Mouse (Mus musculus): ENCODE data around the gene Mtmr4. TPM values are rescaled to one million over a fixed set of nuclear protein-coding genes. Genes with fewer than 3 reads are reported as not detected.

The Mtmr4 gene
- polyA plus RNA-seq, 1 experiment from 2014 or later, result 13.1 TPM

DNA sequence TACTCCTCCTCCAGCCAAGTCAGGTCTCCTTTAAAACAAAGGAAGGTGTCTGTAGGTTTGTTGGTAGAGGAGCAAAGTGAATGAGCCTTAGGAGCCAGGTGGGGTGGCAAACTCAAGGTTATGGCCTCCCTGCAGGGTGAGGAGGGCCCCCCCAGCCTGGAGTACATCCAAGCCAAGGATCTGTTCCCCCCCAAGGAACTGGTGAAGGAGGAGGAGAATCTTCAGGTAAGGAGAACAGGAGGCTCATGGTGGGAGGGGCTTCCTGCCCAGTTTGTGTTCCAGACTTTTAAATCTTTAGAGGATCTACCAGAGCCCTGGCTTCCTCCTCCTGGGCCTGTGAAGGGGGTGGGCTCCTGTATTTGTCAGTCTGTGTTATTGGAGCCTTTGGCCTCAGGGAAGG lies 5.1 kb downstream of the Mtmr4 start:
- Histone ChIP-seq H3K4me2 (no peak overlapping the region), H3K27ac (no peak overlapping the region), H3K9me3 (replicated peaks) (no peaks in the 10 kb centered on the region), H3K9ac (no peak overlapping the region), H3K36me3 (peaks cover 50% of the 10 kb centered on the region), H3K27me3 (no peaks in the 10 kb centered on the region), H3K4me1 (replicated peaks) (peaks cover 35% of the 10 kb centered on the region), H3K4me3 (no peak overlapping the region)
- ATAC-seq (replicated peaks; ENCODE audit: insufficient number of reproducible peaks, insufficient read depth, low FRiP score, low read depth), result no peak

DNA sequence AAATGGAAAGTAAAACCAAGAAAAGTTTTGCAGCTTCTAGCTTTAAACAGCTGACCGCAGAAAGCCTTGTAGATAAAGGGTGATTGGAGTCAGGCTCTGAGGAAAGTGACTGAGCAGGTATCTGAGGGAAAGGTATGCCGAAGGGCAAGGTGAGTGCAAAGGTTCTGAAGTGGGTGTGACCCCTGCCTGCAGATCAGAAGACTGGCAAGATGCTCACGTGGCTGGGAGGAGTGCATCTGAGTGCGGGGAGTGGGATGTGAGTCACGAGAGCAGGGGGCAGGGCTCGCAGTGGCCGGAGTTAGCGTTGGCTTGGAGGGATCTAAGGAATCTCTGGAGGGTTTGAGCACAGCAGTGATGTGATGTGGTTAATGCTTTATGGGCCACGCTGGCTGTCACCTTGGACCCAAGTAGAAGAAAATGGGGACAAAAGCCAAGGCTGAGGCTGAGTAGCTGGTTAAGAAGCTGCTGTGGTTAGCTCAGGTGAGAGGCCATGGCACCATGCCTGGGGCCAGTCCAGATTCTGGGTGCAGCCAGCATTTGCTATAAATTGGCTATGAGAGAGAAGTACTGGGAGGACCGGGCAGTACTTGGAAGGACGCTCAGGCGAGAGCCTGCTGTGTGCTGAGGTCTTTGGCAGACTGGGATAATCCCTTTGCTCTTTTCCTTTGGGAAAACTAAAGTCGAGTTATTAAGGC lies 7.6 kb downstream of the Mtmr4 start:
- H3K4me2 ChIP-seq, result no peak overlapping the region
- ATAC-seq (replicated peaks; ENCODE audit: insufficient number of reproducible peaks, insufficient read depth, low FRiP score, low read depth), result no peak
- H3K9me3 ChIP-seq (replicated peaks), result no peaks in the 10 kb centered on the region
- 89% methylated on average over 13 of the region's 13 CpGs for WGBS
- no peak overlapping the region for H3K27ac ChIP-seq
- H3K9ac ChIP-seq, result no peak overlapping the region
- peaks cover 75% of the 10 kb centered on the region for H3K36me3 ChIP-seq
- peaks cover 20% of the 10 kb centered on the region for H3K4me1 ChIP-seq (replicated peaks)
- no peak overlapping the region for H3K4me3 ChIP-seq
- H3K27me3 ChIP-seq, result no peaks in the 10 kb centered on the region

DNA sequence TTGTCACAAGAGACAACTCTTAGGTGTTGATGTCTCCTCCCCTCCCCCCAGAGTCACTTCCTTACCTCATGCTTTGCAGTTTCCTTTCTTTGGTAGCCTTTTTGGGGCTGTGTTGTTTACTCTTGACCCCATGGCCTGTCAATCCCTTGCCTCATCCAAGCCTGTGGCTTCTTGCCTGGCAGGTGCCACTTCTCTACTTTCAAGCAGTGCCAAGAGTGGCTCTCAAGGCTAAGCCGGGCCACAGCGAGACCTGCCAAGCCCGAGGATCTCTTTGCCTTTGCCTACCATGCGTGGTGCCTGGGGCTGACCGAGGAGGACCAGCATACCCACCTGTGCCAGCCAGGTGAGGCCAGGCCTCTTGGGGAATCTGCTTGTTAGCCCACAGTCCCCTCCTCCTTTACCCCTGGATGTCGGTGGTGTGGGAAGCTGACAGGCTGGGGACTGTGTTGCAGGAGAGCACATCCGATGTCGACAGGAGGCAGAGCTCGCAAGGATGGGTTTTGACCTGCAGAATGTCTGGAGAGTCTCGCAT lies 8.4 kb downstream of the Mtmr4 start:
- Histone ChIP-seq H3K27me3 (no peaks in the 10 kb centered on the region), H3K27ac (no peak overlapping the region), H3K9ac (no peak overlapping the region), H3K4me1 (replicated peaks) (peaks cover 12% of the 10 kb centered on the region), H3K36me3 (peaks cover 83% of the 10 kb centered on the region), H3K4me2 (no peak overlapping the region), H3K4me3 (no peak overlapping the region), H3K9me3 (replicated peaks) (no peaks in the 10 kb centered on the region)
- 86% methylated on average over 10 of the region's 10 CpGs for WGBS
- no peak for ATAC-seq (replicated peaks; ENCODE audit: insufficient number of reproducible peaks, insufficient read depth, low FRiP score, low read depth)

DNA sequence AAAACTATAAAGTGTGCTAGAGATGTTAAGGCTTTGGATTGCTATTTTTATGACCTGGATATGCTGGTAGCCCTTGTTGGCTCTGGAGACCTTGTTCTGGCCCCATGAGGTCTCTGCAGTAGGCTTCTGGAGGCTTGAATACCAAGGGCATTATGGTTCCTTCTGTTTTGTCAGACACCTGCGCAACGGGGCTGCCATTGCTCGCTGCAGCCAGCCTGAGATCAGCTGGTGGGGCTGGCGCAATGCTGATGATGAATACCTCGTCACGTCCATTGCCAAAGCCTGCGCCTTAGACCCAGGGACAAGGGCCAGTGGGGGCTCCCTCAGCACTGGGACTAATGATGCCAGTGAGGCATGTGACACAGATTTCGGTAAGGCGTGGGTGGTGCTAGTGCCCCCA lies 10.3 kb downstream of the Mtmr4 start:
- Histone ChIP-seq H3K4me1 (replicated peaks) (no peaks in the 10 kb centered on the region), H3K27ac (no peak overlapping the region)
- WGBS, result 89% methylated on average over 9 of the region's 9 CpGs

DNA sequence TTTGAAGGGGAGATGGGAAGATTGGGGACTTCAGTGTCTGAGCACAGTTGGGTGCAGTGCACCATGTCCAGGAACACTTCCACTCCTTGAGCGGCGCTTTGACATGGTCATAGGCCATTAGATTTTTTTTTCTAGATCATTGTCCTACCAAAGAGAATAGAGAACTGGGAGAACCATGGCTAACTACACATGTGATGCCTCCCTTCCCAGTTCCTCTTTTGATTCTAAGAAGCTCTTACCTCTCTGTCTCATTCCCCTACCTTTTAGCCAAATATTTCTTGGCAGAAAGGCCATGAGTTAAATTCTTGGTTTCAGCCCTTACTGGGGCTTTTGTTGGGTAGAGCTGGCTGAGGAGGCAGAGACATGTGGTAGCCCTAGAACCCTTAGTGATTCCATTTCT lies 11.6 kb downstream of the Mtmr4 start:
- Histone ChIP-seq H3K27me3 (no peaks in the 10 kb centered on the region), H3K9me3 (replicated peaks) (no peaks in the 10 kb centered on the region), H3K27ac (no peak overlapping the region), H3K9ac (no peak overlapping the region), H3K4me3 (no peak overlapping the region), H3K4me2 (no peak overlapping the region), H3K4me1 (replicated peaks) (no peaks in the 10 kb centered on the region), H3K36me3 (peaks cover 96% of the 10 kb centered on the region)
- no peak for ATAC-seq (replicated peaks; ENCODE audit: insufficient number of reproducible peaks, insufficient read depth, low FRiP score, low read depth)
- 91% methylated on average over 2 of the region's 2 CpGs for WGBS

More for the DNA sequence above, 10.3 kb downstream of the Mtmr4 start:
- H3K4me3 ChIP-seq, result no peak overlapping the region
- H3K27me3 ChIP-seq, result no peaks in the 10 kb centered on the region
- no peaks in the 10 kb centered on the region for H3K9me3 ChIP-seq (replicated peaks)
- peaks cover 98% of the 10 kb centered on the region for H3K36me3 ChIP-seq
- no peak overlapping the region for H3K9ac ChIP-seq
- ATAC-seq (replicated peaks; ENCODE audit: insufficient number of reproducible peaks, insufficient read depth, low FRiP score, low read depth), result no peak
- H3K4me2 ChIP-seq, result no peak overlapping the region

DNA sequence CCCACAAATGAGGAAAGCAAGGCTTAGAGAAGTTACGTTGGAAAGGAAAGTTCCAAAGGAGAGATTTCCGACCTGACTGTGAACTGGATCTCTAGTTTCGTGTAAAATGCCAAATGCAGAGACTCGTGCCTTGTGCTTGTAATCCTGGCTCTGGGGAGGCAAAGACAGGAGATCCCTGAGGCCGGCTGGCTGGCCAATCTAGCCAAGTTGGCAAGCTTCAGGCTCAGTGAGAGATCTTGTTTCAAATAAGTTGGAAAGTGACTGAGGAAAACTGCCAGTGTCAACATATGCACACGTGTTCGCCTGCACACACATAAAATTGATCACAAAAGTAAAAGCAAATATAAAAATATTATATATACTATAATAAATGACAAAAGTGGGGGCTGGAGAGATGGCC lies 17.3 kb downstream of the Mtmr4 start:
- Histone ChIP-seq H3K4me1 (replicated peaks) (no peaks in the 10 kb centered on the region), H3K9ac (no peak overlapping the region), H3K9me3 (replicated peaks) (no peaks in the 10 kb centered on the region), H3K27ac (no peak overlapping the region), H3K27me3 (no peaks in the 10 kb centered on the region), H3K4me3 (no peak overlapping the region), H3K36me3 (peaks cover 94% of the 10 kb centered on the region), H3K4me2 (no peak overlapping the region)
- no peak for ATAC-seq (replicated peaks; ENCODE audit: insufficient number of reproducible peaks, insufficient read depth, low FRiP score, low read depth)
- WGBS, result 83% methylated on average over 7 of the region's 7 CpGs

DNA sequence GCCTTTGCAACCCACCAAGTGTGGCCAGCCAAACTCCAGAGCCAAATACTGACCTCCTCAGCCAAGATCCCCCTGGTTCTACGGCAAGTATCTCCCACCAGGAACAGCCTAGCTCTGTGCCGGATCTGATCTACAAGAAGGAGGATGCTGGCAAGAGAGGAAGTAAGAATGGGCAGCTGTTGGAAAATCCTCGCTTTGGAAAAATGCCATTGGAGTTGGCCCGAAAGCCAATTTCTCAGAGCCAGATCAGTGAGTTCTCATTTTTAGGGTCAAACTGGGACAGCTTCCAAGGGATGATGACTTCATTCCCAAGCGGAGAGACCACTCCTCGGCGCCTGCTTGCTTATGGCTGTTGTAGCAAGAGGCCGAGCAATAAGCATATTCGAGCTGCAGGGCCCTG lies 19.6 kb downstream of the Mtmr4 start:
- H3K27ac ChIP-seq, result no peak overlapping the region
- no peak overlapping the region for H3K4me2 ChIP-seq
- H3K4me1 ChIP-seq (replicated peaks), result no peaks in the 10 kb centered on the region
- H3K9ac ChIP-seq, result no peak overlapping the region
- no peaks in the 10 kb centered on the region for H3K9me3 ChIP-seq (replicated peaks)
- no peak for ATAC-seq (replicated peaks; ENCODE audit: insufficient number of reproducible peaks, insufficient read depth, low FRiP score, low read depth)
- peaks cover 92% of the 10 kb centered on the region for H3K36me3 ChIP-seq
- WGBS, result 81% methylated on average over 9 of the region's 9 CpGs
- no peaks in the 10 kb centered on the region for H3K27me3 ChIP-seq
- no peak overlapping the region for H3K4me3 ChIP-seq

DNA sequence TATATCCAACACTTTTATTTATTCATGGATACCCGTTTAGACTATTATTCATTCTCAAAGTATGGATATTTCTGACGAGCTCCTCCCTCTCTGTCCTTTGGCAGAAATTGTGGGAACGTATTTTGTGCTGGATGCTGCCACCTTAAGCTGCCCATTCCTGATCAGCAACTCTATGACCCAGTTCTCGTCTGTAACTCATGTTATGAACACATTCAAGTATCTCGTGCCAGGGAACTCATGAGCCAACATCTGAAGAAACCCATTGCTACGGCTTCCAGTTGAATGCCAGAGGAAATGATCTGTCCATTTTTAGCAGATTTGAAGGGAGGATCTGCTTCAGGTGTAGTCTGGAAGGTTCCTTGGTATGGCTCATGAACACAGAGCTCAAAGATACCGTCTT lies 22.0 kb downstream of the Mtmr4 start:
- Histone ChIP-seq H3K9me3 (replicated peaks) (no peaks in the 10 kb centered on the region), H3K27ac (no peak overlapping the region), H3K4me2 (no peak overlapping the region), H3K36me3 (peaks cover 90% of the 10 kb centered on the region), H3K9ac (no peak overlapping the region), H3K4me3 (no peak overlapping the region), H3K4me1 (replicated peaks) (no peaks in the 10 kb centered on the region), H3K27me3 (no peaks in the 10 kb centered on the region)
- WGBS, result 88% methylated on average over 7 of the region's 7 CpGs
- ATAC-seq (replicated peaks; ENCODE audit: insufficient number of reproducible peaks, insufficient read depth, low FRiP score, low read depth), result no peak

DNA sequence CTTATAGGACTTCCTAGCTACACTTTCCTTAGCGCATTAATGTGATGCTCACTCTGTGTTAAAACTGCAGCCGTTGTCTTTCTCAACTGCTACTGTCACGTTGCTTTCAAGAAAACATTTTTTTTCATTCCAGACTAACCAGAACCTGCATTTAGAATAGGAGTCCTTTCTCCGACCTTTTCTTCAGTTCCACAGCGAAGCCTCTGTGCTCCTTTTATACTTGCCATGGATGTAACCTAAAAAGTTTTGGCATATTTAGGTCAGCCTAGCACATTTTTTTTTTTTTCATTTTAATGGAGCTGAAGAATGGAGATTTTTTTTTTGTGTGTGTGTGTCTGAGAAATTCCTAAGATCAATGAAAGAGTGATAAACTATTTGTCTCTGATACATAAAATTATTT lies 23.6 kb downstream of the Mtmr4 start:
- ATAC-seq (replicated peaks; ENCODE audit: insufficient number of reproducible peaks, insufficient read depth, low FRiP score, low read depth), result no peak
- Histone ChIP-seq H3K4me1 (replicated peaks) (no peaks in the 10 kb centered on the region), H3K4me3 (no peak overlapping the region), H3K27ac (no peak overlapping the region), H3K9ac (no peak overlapping the region), H3K27me3 (no peaks in the 10 kb centered on the region), H3K9me3 (replicated peaks) (no peaks in the 10 kb centered on the region), H3K4me2 (no peak overlapping the region), H3K36me3 (peaks cover 77% of the 10 kb centered on the region)
- WGBS, result 92% methylated on average over 5 of the region's 5 CpGs

DNA sequence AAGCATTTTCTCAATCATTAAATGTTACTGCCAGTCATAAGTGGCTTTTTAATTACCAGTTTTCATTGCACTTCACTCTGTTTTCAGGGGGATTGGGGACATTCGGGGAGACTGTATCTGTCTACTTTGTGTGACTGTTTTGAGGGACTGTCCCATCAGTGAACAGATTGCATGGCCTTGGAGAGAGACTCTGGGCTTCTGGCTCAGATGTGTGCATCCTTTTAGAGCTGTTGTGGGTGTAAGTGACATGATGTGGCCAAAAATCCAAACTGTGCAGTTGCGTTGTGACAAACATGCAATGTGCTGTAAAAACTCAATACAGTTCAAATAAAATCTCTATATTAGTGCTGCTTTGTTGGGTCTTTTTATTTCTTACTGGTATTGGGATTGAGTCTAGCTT lies 24.0 kb downstream of the Mtmr4 start:
- ATAC-seq (replicated peaks; ENCODE audit: insufficient number of reproducible peaks, insufficient read depth, low FRiP score, low read depth), result no peak
- peaks cover 73% of the 10 kb centered on the region for H3K36me3 ChIP-seq
- no peaks in the 10 kb centered on the region for H3K27me3 ChIP-seq
- H3K4me2 ChIP-seq, result no peak overlapping the region
- no peaks in the 10 kb centered on the region for H3K9me3 ChIP-seq (replicated peaks)
- no peak overlapping the region for H3K4me3 ChIP-seq
- H3K4me1 ChIP-seq (replicated peaks), result no peaks in the 10 kb centered on the region
- no peak overlapping the region for H3K9ac ChIP-seq
- 92% methylated on average over 2 of the region's 2 CpGs for WGBS
- H3K27ac ChIP-seq, result no peak overlapping the region

DNA sequence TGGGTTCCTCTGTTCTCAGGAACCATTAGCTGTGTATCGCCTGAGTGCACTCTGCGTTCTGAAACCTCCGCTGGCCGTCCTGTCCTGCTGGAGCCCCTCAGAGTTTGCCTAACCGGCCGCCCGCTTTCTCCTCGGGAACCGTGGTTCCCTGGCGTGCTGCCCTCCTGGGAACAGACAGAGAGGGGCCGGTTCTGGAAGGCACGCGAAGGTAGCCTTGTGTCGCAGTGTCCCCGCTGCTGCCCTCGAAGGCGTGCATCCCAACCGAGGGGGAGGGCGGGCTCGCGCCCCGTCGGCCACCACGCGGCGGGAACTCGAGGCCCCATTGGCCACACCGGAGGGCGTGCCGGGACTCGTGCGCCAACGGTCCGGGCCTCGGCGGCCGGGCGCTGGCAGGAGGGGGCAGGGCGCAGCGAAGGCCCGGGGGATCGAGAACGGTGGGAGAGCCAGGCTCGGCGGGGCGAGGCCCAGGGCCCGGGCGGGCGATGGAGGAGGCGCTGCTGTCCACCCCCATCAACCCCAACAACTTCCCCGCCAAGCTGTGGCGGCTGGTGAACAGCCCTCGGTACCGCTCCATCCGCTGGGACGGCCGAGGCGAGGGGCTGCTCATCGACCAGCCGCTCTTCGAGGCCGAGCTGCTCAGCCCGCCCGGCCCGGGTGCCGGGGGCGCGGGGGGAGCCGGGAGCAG lies 25.0 kb downstream of the Mtmr4 start, which contains the start of gene Hsf5:
TSS of gene Hsf5 (plus strand) at position 375 of the 685 bp plus-strand sequence.
- H3K27ac ChIP-seq, result no peak within 1 kb of the TSS
- peaks cover 63% of the 10 kb centered on the region for H3K36me3 ChIP-seq
- H3K9me3 ChIP-seq (replicated peaks), result no peaks in the 10 kb centered on the region
- no peak within 1 kb of the TSS for H3K9ac ChIP-seq
- H3K4me3 ChIP-seq, result no peak within 1 kb of the TSS
- WGBS, result 85% methylated on average over 69 of the region's 69 CpGs
- H3K4me1 ChIP-seq (replicated peaks), result no peaks in the 10 kb centered on the region
- no peak for ATAC-seq (replicated peaks; ENCODE audit: insufficient number of reproducible peaks, insufficient read depth, low FRiP score, low read depth)
- H3K27me3 ChIP-seq, result no peaks in the 10 kb centered on the region
- H3K4me2 ChIP-seq, result no peak within 1 kb of the TSS

DNA sequence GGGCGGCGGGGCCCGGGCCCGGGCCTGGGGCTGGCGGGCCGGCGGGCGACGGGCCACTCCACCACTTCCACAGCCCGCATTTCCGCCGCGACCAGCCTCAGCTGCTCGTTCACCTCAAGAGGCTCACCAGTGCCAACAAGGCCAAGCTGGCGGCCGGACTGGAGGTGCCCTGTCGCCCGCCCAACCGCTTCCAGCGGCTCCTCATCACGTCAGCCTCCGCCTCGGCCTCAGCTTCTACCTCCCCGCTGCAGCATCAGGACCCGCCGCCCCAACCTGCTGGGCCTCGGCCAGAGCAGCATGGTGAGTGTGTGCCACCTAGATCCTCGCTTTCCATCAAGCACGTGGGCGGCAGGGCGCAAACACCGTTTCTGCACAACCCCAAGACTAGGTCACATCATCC lies 25.6 kb downstream of the Mtmr4 start:
- H3K36me3 ChIP-seq, result peaks cover 59% of the 10 kb centered on the region
- H3K4me2 ChIP-seq, result no peak overlapping the region
- no peaks in the 10 kb centered on the region for H3K27me3 ChIP-seq
- H3K9ac ChIP-seq, result no peak overlapping the region
- no peak for ATAC-seq (replicated peaks; ENCODE audit: insufficient number of reproducible peaks, insufficient read depth, low FRiP score, low read depth)
- no peaks in the 10 kb centered on the region for H3K9me3 ChIP-seq (replicated peaks)
- H3K27ac ChIP-seq, result no peak overlapping the region
- no peaks in the 10 kb centered on the region for H3K4me1 ChIP-seq (replicated peaks)
- WGBS, result 94% methylated on average over 32 of the region's 32 CpGs
- no peak overlapping the region for H3K4me3 ChIP-seq

Data from heart, embryonic 15.5 days (tissue).